Mouse (Mus musculus) heart, postnatal 0 days (tissue): ENCODE measurements at regions not wholly inside any gene's neighbourhood (a gene's known extent, or its start where the extent isn't known, plus 50 kb on each side); places are given as distances from the start of the nearest gene placed in this dataset.

ENCODE experiments used
- ATAC-seq: fragments of 200-750 bp; cut with Nextera tagmentation; 2 replicates; pipeline ENCODE4 v1.8.0; 2017; ENCODE audit warnings: low read depth, moderate number of reproducible peaks, moderate library complexity; ENCODE audit not compliant: insufficient read depth
- DNase-seq: peaks from one replicate; pipeline ENCODE4 v3.0.0-alpha.2; 2016; ENCODE audit warnings: low spot score
- H3K27ac ChIP-seq: fragments of 300-500 bp; sonication (generic); 2 replicates; pipeline ENCODE4 v1.5.1; 2014; ENCODE audit warnings: low read depth, mild to moderate bottlenecking
- H3K27me3 ChIP-seq: fragments of 300-500 bp; sonication (generic); 2 replicates; pipeline ENCODE4 v1.6.1; 2014; ENCODE audit warnings: low read length, mixed read lengths; ENCODE audit not compliant: control insufficient read depth, insufficient read depth
- H3K36me3 ChIP-seq: fragments of 300-500 bp; sonication (generic); replicated peaks from 2 replicates; pipeline ENCODE4 v1.6.1; 2014; ENCODE audit warnings: low read length, mixed read lengths; ENCODE audit not compliant: control insufficient read depth, insufficient read depth
- H3K4me1 ChIP-seq: fragments of 300-500 bp; sonication (generic); 2 replicates; pipeline ENCODE4 v1.6.1; 2014; ENCODE audit warnings: antibody characterized with exemption; ENCODE audit not compliant: control insufficient read depth, insufficient read depth
- H3K4me2 ChIP-seq: fragments of 300-500 bp; sonication (generic); 2 replicates; pipeline ENCODE4 v1.6.1; 2014; ENCODE audit warnings: low read depth, mild to moderate bottlenecking, low read length, moderate library complexity
- H3K4me3 ChIP-seq: fragments of 300-500 bp; sonication (generic); 2 replicates; pipeline ENCODE4 v1.5.1; 2014; ENCODE audit warnings: low read depth, low read length
- H3K9ac ChIP-seq: fragments of 300-500 bp; sonication (generic); replicated peaks from 2 replicates; pipeline ENCODE4 v1.6.1; 2014; ENCODE audit warnings: low read depth, low read length, mixed read lengths
- H3K9me3 ChIP-seq: fragments of 300-500 bp; sonication (generic); replicated peaks from 2 replicates; pipeline ENCODE4 v1.6.1; 2016; ENCODE audit warnings: low read length; ENCODE audit not compliant: control insufficient read depth
- CTCF ChIP-seq: IDR thresholded peaks from 2 replicates; pipeline ENCODE4 v1.5.1; 2016; ENCODE audit warnings: antibody characterized with exemption, control low read depth, low read depth
- EP300 ChIP-seq: IDR thresholded peaks from 2 replicates; pipeline ENCODE4 v1.6.1; 2016; ENCODE audit warnings: antibody characterized with exemption, low read depth
- WGBS: fragments of 180-500 bp; shearing (Covaris S2); extraction: QIAGEN DNeasy Blood & Tissue Kit; methylation state at CpG from one replicate; pipeline ENCODE4 v1.1.7; 2014; 5-methylcytosine and 5-hydroxymethylcytosine counted together

GRCm38 (mm10) chr10:92600116-92600515 lies 122.1 kb downstream of the Nedd1 start:
- H3K4me3 ChIP-seq = no peak overlapping the region
- H3K4me2 ChIP-seq = no peak overlapping the region
- no peak for TF ChIP-seq CTCF
- no peak for TF ChIP-seq EP300
- no peaks in the 10 kb centered on the region for H3K36me3 ChIP-seq
- H3K4me1 ChIP-seq = no peaks in the 10 kb centered on the region
- no peak overlapping the region for H3K9ac ChIP-seq
- DNase-seq (no peak), ATAC-seq (no peak)
- 46% methylated on average over 4 of the region's 4 CpGs for WGBS
- H3K27me3 ChIP-seq = no peaks in the 10 kb centered on the region
- H3K9me3 ChIP-seq = no peaks in the 10 kb centered on the region
- no peak overlapping the region for H3K27ac ChIP-seq

- Histone ChIP-seq H3K9ac (no peak overlapping the region), H3K4me3 (no peak overlapping the region), H3K27me3 (no peaks in the 10 kb centered on the region), H3K36me3 (no peaks in the 10 kb centered on the region), H3K27ac (no peak overlapping the region), H3K4me2 (no peak overlapping the region), H3K4me1 (no peaks in the 10 kb centered on the region), H3K9me3 (no peaks in the 10 kb centered on the region)
- ATAC-seq = no peak
- 33% methylated on average over 6 of the region's 6 CpGs for WGBS
- TF ChIP-seq EP300 = no peak
- TF ChIP-seq CTCF = no peak
- no peak for DNase-seq
Measured at GRCm38 (mm10) chr10:92595496-92596355, 126.5 kb downstream of the Nedd1 start.

GRCm38 (mm10) chr10:92593947-92594460 lies 128.2 kb downstream of the Nedd1 start:
- WGBS = 67% methylated on average over 7 of the region's 7 CpGs
- ATAC-seq (no peak), DNase-seq (no peak)
- H3K4me3 ChIP-seq = no peak overlapping the region
- no peak for TF ChIP-seq CTCF
- H3K36me3 ChIP-seq = no peaks in the 10 kb centered on the region
- H3K27ac ChIP-seq = no peak overlapping the region
- no peaks in the 10 kb centered on the region for H3K27me3 ChIP-seq
- no peaks in the 10 kb centered on the region for H3K9me3 ChIP-seq
- H3K4me1 ChIP-seq = no peaks in the 10 kb centered on the region
- H3K9ac ChIP-seq = no peak overlapping the region
- H3K4me2 ChIP-seq = no peak overlapping the region

GRCm38 (mm10) chr10:92578872-92579271 lies 143.3 kb downstream of the Nedd1 start:
- 73% methylated on average over 2 of the region's 2 CpGs for WGBS
- no peak overlapping the region for H3K9ac ChIP-seq
- DNase-seq = no peak
- no peak overlapping the region for H3K4me3 ChIP-seq
- H3K27me3 ChIP-seq = no peaks in the 10 kb centered on the region
- no peak for ATAC-seq
- TF ChIP-seq CTCF (no peak), EP300 (no peak)
- no peaks in the 10 kb centered on the region for H3K4me1 ChIP-seq
- H3K4me2 ChIP-seq = no peak overlapping the region
- H3K36me3 ChIP-seq = no peaks in the 10 kb centered on the region
- H3K27ac ChIP-seq = no peak overlapping the region
- no peaks in the 10 kb centered on the region for H3K9me3 ChIP-seq

DNA sequence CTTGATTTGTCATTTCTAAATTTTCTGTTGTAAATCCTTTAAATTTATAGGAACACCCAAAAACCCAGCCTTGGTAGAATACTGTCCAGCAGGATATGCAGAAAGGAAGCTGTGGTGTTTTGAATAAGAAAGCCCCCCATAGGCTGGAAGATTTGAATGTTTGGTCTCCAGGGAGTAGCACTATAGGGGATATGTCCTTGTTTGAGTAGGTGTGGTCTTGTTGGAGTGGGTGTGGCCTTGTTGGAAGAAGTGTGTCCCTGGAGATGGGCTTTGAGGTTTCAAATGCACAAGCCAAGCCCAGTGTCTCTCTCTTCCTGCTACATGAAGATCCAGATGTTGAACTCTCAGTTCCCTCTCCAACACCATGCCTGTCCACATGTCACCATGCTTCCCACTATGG lies 151.7 kb downstream of the Nedd1 start:
- Histone ChIP-seq H3K27me3 (no peaks in the 10 kb centered on the region), H3K4me1 (no peaks in the 10 kb centered on the region), H3K36me3 (no peaks in the 10 kb centered on the region), H3K9me3 (no peaks in the 10 kb centered on the region), H3K4me3 (no peak overlapping the region), H3K27ac (no peak overlapping the region), H3K4me2 (no peak overlapping the region), H3K9ac (no peak overlapping the region)
- DNase-seq = no peak
- ATAC-seq = no peak
- no peak for TF ChIP-seq CTCF
- no peak for TF ChIP-seq EP300

DNA sequence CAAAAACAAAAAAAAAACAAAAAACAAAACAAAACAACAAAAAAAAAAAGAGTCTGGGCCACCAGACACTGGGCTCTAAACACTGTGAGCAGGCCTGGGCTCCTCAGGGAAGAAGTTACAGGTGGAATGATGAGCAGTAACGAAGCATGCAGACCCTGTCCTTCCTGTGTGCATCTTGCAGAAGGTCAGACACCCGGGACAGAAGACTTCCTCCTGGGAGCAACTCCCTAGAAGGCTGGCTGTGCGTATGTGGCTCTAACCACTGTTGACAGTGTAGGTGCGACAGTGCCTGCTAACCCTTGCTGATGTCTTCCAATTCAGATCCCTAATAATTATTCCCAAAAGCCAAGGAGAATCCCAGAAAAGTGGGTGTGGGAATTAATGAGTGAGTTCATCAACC lies 164.8 kb downstream of the Nedd1 start:
- TF ChIP-seq EP300 = no peak
- TF ChIP-seq CTCF = no peak
- Histone ChIP-seq H3K4me3 (no peak overlapping the region), H3K4me2 (no peak overlapping the region), H3K27me3 (no peaks in the 10 kb centered on the region), H3K36me3 (no peaks in the 10 kb centered on the region), H3K27ac (no peak overlapping the region), H3K9me3 (no peaks in the 10 kb centered on the region), H3K9ac (no peak overlapping the region), H3K4me1 (no peaks in the 10 kb centered on the region)
- ATAC-seq = no peak
- 56% methylated on average over 4 of the region's 4 CpGs for WGBS
- DNase-seq = no peak
